Mouse (Mus musculus) heart, postnatal 10 days (tissue): ENCODE measurements around the gene Map3k6. TPM values are rescaled to one million over a fixed set of nuclear protein-coding genes. Genes with fewer than 3 reads are reported as not detected.

ENCODE experiments used
- microRNA-seq, 2 experiments: library from miRNA; unstranded; fragments of <30 nt; microRNA quantifications; one replicate each; pipeline ENCODE4 v1.2.0; 2022
- total RNA-seq, 2 experiments: library from RNA; stranded (reverse); gene quantifications; 2 replicates each; pipeline ENCODE4 v1.2.3; 2021

Gene Map3k6
- total RNA-seq, 2 experiments from 2014 or later, result 8.2 to 30.7 TPM

Small RNA genes within 50 kb of the gene (microRNA-seq; reads per million reads assigned to microRNA genes)
- 0 to 1.4 reads per million in 2 experiments for gene Mir7017

Other genes starting within 250 kb of the Map3k6 start
- gene Ahdc1, start 229.6 kb upstream of the Map3k6 start, total RNA-seq, result 10 to 100 TPM; 54.0 to 63.0 TPM
- 100 to 1,000 TPM; 134 to 164 TPM for gene Wasf2, start 110.3 kb upstream of the Map3k6 start, total RNA-seq
- not detected for gene Cd164l2, start 28.7 kb upstream of the Map3k6 start, total RNA-seq
- under 1 TPM in 1 of 2 experiments, not detected in 1; 0.12 TPM for gene Gpr3, start 28.3 kb upstream of the Map3k6 start, total RNA-seq
- gene Sytl1, start 22.3 kb downstream of the Map3k6 start, total RNA-seq, result 1 to 10 TPM in 1 of 2 experiments, under 1 TPM in 1; 0.74 to 1.5 TPM
- 10 to 100 TPM; 28.7 to 31.7 TPM for gene Tmem222, start 37.0 kb downstream of the Map3k6 start, total RNA-seq
- 10 to 100 TPM; 55.3 to 58.8 TPM for gene Wdtc1, start 112.7 kb downstream of the Map3k6 start, total RNA-seq
- 10 to 100 TPM; 21.4 to 24.2 TPM for gene Slc9a1, start 128.9 kb downstream of the Map3k6 start, total RNA-seq
- gene Tent5b, start 239.3 kb downstream of the Map3k6 start, total RNA-seq, result 1 to 10 TPM in 1 of 2 experiments, under 1 TPM in 1; 0.87 to 8.5 TPM